Mouse (Mus musculus) kidney, adult 8-10 months (tissue): Measurements from ENCODE around the gene Rps6kb1.
A peak's percentile ranks its signal among the peaks of the same experiment; 100 is the strongest.
"Not testable (repeated sequence)": the region's sequence is repeated elsewhere in the genome, so short reads cannot be mapped to it uniquely, and the experiment has no call there.

Experiments
- DNase-seq, 2 experiments: peaks; one replicate each; pipeline ENCODE4 v3.0.0; 2022

The Rps6kb1 gene

DNA sequence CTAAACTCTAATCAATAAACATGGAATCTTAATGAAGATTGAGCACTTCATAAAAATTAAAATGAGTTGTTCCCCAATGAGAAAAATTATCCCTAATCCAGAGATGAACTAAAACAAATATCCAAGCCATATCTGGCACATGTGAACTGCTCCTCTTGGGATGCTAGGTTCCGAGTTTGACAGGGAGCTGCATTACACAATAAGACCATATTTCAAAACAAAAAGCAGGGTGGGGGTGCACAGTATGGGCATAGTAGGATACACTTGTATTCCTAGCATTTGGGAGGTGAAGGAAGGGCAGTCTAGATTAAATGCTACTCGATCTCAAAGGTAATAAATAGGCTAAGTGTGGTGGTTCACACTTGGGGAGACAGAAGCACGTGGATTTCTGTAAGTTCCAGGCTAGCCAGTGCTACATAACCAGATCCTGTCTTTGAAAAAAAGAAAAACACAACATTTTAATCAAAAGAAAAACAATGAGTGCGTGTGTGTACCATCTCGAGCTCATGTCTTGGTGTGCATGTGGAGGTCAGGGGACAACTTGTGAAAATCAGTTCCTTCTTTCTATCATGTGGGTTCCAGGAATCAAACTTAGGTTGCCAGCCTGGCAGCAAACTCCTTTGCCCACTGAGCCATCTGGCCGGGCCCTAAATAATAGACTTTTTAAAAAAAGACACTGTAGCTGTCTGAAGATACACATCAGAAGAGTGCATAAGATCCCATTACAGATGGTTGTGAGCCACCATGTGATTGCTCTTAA is 4.7 kb downstream of the Rps6kb1 start:
- DNase-seq: no peak

DNA sequence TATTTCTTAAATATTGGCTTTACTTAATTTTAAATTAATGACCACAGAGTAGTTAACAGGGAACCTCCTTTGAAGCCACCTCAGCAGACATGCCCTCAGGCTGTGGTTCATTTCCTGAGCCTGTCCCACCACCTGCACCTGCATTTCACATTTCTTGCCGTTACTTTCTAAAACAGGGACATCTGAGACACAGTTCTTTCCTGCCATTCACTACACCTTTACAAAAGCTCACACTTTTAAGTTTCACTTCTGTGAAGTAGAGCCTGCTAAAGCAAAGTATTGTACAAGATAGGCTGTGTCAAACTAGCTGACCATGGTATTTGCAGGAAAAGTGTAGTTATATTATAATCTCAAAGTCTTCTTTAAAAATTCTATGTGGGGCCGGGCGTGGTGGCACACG is 5.8 kb downstream of the Rps6kb1 start:
- no peak for DNase-seq

DNA sequence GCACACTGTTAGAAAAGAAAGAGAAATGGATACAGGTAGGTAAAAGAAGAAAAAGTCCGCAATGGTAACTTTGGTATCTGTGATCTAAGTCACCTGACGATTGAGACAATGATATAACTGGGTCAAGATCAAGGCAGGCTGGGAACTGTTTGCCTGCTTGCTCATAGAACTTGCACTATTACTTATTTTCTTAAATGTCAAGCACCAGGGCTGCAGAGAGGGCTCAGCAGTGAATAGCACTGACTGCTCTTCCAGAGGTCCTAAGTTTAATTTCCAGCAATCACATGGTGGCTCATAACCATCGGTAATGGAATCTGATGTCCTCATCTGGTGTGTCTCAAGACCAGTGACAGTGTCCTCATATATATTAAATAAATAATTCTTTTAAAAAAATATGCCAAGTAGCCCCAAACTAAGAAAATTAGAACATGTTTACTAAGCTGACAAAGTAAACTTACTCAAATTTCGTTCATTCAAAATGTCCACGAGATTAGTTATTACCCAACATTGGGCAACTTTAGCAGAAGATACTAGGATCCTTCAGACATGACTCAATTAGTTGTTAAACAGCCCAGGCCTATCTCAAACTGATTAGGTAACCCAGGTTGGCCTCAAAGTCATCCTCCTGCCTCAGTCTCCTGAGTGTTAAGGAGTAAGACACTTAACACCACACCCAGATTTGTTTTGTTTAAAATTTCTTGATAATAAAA is 10.2 kb downstream of the Rps6kb1 start:
- DNase-seq: no peak

DNA sequence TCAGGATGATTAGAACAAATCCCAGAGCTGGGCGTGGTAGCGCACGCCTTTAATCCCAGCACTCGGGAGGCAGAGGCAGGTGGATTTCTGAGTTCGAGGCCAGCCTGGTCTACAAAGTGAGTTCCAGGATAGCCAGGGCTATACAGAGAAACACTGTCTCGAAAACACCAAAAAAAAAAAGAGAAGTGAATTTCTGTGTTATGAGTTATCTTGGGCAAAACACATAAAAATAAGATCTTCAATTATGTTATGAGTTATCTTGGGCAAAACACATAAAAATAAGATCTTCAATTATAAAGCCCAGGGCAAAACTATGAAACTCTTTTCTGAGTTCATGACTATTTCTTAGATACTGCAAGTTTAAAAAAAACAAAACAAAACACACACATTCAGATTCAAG is 11.3 kb downstream of the Rps6kb1 start:
- DNase-seq: not testable (repeated sequence)

DNA sequence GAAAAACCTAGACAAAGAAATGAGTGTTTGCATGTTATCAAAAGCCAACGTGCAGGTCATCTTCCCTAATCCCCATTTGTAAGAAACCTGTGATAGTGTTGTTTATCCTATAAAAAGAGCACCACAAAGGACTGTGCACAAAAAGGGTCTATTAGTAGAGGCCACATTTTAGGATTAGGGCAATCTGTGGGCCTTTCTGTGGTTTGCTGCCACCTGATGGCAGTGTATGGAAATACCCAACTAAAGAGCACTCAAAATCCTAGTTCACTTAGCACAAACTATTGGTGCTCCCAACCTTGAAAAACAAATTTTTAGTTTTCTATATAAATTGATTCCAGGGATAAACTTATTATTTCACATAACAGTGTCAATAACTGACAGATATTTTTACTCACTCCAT is 11.8 kb downstream of the Rps6kb1 start:
- peak in 1 of 2 experiments; percentile 12 for DNase-seq

DNA sequence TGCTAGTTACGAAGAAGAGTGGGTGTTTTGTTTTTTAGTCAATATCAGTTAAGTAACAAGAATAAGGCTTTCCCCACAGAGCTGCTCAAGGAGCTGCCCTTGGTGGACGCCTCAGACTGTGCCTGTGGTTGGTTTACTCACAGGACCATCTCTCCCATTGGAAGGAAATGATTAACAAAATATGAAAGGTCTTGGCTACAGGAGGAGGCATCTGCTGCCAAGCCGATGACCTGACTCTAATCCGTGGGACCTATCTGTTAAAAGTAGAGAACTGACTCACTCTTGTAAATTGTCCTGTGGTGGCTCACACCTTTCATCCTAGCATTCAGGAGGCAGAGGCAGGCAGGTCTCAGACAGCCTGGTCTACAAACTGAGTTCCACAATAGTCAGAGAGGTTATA is 17.1 kb downstream of the Rps6kb1 start:
- peak; percentile 32 to 39 for DNase-seq

DNA sequence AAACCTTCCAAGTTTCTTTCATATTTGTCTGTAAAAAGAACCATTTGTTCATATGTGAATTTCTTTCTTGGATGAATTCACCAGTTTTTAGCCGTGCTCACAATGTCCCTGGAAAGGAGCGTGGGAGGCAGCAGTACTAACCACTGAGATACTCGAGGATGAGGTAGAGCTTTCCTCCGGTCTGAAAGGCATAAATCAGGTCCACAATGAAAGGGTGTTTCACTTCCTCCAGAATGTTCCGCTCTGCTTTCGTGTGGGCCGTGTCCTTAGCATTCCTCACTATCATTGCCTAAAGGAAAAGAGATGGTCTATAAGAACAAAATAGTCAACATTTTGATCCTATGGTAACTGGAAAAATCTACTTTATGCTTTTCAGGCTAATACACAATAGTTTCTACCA is 24.9 kb downstream of the Rps6kb1 start:
- no peak for DNase-seq

DNA sequence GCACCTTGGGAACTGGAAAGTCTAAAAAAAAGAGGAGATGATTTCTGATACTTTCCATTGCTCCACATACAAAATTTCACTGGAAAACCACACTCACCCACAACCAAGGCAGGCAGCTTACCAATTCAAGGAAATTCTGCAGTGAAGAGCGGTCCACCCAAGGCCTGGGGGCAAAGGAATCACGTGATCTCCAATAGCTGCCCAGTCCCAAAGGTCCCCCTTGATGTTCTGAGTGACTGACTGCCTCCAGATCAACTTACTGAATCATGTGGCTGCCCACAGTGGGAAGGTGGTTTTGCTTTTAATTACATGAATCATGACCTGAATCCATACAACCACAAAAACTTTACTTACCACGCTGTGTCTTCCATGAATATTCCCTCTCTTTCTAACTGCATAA is 27.4 kb downstream of the Rps6kb1 start:
- no peak for DNase-seq

DNA sequence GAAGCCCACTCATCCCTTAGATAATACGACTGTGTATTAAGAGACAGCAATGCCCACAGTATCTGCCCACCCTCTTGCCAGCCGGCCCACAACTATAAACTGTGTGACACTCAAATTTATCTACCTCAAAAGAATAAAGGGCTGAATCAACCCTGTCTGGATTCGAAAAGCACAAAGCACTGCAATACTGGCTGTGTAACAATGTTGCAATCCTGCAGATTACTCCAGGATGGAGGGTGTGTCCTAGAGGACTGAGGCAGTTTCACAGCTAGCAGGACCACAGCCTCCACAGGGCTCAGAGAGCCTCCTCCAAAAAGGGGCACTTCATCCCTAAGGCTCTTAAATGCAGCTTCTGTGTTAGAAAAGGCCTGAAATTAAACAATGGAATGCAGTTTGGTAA is 28.0 kb downstream of the Rps6kb1 start:
- DNase-seq: no peak

DNA sequence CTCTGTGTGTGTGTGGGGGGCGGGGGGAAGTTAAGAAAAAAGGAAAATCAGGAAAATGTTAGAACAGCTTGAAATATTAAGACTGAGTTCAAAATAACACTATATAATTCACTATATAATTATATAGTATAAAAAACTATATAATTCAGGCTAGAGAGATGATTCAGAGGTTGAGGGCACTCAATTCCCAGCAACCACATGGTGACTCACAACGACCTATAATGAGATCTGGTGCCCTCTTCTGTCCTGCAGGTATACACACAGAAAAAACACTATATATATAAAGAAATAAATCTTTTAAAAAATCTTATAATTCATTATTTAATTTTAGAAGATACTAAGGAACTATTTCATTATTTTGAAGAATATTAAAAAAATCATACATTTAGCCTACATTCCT is 36.6 kb downstream of the Rps6kb1 start:
- no peak for DNase-seq

DNA sequence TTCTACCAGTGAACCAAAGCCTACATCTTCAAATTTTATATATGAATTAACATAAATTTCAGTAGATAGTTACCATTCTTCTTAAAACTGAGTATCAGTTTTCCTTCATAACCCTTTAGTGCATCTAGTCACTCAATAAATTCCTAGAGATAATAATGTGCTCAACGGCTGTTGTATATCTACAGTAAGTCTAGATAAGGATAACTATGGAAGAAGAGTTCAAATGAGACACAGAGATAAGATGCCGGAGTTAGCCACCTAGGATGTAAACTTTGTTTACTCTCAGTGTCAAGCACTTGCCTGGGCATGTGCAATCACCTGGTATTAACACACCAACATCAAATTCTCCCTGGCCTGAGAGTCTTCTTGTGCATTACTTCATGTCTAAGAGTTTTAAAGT is 37.3 kb downstream of the Rps6kb1 start:
- DNase-seq: no peak

DNA sequence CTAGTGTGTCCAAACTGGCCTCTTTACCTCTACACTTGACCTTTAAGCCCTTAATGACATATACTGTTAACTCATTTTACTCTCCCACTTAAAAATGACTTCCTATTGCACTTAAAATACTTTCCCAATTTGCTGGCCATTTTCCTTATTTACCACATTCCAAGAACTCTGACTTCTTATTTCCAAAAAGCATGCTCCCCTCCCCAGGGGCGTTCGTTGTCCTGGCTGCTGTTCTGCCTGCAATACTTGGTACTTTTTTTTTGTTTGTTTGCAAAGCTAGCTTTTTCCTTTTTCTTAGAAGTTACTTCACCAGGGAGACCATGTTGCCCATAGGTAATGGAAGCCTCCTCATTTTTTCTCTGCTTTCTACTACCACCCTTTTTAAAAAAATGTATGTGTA is 41.5 kb downstream of the Rps6kb1 start:
- no peak for DNase-seq

DNA sequence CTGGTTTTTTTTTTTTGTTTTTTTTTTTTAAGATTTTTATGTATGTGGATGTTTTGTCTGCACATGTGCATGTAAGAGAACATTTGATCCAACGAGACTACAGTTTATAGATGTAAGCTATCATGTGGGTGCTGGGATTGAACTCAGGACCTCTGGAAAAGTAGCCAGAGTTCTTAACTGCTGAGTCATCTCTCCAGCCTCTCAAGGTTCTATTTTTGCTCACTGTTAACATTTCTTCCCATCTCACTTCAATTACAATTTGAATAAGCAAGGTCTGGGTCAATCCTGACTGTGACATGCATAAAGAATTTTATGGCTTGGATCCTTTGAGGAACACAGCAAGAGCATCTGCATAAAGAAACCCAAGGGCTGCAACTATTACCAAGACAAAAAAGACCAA is 43.8 kb downstream of the Rps6kb1 start:
- no peak for DNase-seq

DNA sequence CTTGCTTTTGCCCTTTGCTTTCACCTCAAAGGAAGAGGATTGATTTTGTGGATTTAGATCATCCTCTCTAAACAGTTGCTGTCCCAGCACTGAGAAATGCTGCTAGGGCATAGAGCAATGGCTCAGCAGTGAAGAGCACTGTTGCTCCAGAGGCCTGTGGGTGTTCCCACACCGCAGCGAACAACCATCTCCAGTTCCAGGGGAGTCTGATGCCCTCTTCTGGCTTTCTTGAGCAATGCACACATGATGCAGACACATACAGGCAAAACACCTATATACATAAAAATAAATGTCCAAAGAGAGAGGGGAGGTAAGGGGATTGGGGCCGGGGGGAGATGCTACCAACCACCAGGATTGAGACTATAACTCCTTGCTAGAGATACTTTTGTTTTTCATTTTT is 46.7 kb downstream of the Rps6kb1 start:
- no peak for DNase-seq

DNA sequence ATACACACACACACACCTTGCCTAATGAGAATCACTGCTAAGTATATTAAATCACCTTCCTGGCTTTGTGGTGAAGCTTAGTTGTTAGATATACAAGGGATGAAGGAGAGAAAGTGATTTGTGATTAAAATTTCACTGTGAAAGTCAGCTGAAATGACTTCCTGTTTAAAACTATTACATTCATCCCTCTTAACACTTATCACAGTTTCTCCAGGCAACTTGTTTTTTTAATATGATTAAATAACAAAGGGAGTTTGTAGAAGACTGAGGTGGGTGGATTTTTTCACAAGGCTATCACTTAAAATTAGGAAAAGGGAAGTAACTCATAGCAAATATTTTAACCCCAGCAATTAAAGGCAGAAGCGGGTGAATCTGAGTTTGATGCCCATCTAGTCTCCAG is 47.2 kb downstream of the Rps6kb1 start:
- DNase-seq: no peak

DNA sequence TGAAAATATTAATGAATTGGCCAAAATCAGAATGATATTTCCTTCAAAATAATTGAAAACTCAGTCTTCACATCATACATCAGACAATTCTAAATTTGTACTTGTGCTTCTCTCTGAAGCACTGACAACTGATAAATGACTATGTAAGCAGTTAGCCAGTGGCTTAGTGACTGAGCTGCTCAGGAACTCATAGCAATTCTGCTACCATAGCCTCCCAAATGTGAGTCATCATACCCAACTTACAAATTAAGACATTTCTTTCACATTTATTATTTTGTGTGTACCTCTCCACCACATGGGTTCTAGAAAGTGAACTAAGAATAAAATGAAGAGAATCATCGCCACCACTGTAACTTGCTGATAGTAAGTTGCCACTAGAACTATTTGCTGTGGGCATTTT is 53.8 kb downstream of the Rps6kb1 start:
- DNase-seq: no peak

DNA sequence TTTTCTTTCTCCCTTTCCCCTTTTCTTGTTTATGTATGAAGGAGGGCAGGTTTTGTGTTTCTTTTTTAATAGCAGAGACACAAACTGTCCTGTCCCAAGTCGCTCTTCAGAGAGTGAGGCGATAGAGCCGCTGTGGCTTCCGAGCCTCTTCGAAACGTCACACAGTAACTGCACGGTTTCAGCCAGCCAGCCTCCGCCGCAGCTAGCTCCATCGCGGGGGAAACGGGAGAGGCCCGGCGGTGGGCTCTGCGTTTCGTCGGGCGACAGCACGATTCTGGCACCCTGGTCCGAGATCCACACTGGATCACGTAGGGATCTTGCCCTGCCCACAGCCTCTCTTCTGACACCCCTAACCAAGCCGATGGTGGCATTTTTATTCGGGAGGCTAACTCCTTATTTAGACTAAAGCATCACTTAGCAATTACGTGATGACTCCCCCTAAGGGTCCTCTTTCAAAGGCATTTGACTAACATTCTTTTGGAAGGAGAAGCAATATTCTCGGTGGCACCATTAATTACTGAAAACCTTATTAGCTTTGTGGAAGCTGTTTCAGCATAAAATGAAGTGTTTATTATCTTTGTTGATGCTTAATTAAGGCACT is 59.6 kb downstream of the Rps6kb1 start:
- DNase-seq: peak; percentile 20 to 33

DNA sequence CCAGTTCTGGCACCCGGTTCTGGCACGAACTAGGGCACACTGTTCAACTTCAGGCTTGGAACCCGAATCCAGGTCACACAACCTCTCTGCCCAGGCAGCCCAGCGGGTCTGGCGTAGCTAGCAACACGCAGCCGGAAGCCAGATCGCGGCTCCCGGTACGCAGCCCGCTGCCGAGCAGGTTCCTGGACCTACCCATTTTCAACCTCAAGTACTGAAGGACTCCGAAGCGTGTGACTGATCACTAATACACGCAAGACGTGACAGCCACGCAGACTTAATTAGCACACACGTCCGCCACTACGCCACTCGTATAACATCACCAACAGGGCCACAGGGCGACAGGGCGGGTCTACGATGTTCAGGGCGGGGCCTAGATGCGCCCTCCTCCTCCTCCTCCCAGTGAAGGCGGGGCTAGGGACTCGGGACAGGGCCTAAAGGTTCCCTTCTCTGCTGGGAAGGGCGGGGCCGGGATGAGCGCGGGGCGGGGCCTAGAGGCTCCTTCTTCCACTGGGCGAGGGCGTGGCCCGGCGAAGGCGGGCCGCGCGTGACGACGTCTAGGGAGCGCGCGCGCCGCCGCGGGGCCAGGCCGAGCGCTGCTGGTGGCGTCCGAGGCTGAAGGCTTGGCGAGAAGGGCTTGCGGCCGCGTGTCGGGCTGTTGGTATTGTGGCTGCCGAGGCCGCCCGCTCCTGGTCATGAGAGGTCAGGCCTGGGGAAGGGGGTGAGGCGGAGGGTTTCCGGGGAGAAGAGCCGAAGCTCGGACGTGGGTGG is 60.3 kb downstream of the Rps6kb1 start, which contains the start of gene Rnft1:
Rnft1 (plus strand) TSS at position 557 of the 768 bp plus-strand sequence.
- peak; percentile 99 for DNase-seq

DNA sequence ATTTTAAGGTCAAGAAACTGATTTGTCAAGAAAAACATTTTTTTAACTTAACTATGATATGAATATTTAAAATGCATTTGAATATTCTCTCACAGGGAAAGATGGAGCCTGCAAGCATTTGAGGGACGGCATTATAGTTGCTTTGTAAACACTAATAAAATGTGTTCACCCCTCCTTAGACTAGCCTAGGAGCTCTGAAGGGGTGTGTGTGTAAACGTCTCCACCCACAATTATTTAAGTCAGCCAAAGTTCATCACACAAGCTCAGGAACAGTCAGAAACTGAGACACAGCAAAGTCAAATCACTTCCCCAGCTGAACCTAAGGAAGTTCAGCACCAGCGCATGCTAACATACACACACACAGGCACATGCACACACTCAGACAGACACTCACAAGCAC is 71.0 kb downstream of the Rps6kb1 start:
- no peak for DNase-seq

DNA sequence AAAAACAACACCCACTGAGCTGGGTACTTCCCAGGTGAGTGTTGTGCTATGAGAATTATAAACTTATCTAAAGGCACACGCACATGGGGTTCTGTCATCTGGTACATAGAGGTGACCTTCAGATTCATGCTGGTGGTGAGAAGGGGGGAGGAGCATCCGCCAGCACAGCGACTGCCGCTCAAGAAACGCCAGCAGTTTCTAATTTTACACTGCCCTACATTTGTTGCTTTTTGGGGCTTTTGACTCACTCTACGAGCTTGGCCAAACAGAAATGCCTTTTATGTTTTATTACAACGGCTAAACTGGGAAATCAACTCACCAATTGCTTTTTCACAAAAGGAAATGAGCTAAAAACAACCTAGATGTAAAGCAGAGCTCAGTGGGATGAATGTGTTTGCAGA is 71.8 kb downstream of the Rps6kb1 start:
- DNase-seq: no peak

DNA sequence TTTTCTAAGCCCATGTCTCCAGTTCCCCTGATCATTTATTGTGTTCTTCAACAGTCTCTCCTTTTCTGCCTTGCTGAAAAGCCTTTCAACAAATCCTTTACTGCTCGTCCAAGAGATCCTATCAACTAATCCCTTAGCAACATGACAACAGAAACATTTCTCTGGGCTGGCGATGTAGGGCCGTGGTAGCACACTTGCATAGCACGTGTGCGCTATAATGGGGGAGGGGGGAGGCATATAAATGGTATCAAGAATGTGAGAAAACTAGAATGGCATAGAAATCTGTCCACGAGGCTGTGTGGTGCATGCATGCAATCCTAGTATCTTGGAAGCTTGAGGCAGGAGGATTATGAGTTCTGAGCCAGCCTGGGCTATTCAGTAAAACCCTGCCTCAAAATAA is 72.8 kb downstream of the Rps6kb1 start:
- DNase-seq: no peak

DNA sequence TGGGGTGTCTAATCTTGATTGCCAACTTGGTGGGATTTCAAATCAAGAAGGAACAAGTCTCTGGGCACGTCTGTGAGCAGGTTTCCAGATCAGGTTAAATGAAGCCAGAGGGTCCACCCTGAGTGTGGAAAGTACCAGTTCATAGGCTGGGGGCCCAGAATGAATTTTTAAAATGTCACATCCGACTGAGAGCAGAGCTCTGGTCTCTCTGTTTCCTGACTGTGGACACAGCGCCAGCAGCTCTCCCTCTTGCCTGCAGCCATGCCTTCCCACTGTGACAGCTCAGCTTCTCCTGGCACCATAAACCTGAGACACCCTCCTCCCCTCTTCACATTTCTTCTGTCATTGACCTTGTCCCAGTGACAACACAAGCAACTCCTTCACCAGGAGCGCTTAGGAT is 75.6 kb downstream of the Rps6kb1 start:
- DNase-seq: no peak

DNA sequence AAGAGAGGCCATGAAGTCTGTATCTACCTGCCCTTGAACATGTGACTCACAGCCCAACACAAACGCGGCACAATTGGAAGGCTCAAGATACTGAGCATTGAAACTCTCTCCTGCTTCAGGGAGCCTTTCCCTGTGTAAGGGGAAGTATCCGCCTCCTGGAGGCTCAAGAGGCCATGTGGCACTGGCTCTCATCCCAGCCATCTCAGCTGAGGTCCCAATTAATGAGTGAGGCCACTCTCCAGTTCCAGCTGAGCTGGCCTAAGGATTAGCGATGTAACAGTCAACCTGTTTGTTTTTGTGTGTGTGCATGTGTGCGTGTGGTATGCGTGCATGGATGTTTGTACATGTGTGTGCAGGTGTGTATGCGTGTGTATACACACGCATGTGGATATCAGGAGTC is 76.3 kb downstream of the Rps6kb1 start:
- no peak for DNase-seq
